ENCODE assay signal across 12 mouse cellular contexts in genomic region chr1:143524522-143524865, GRCm38 (mm10).
DNase-seq lines count a peak whose midpoint lies in the region; ATAC-seq and TF ChIP-seq lines count a peak whose summit lies in the region.
"Had no signal": no experiment of that assay in that cellular context is flagged by ENCODE, and none has a peak within 500 bp of the region (broad histone marks: within the 10 kb centered on the region; RNA-seq: fewer than 3 reads in every experiment).

No protein-coding gene starts in this region.

- H3K27ac ChIP-seq in limb, embryonic 13.5 days, result no peak overlapping the region
- no peak overlapping the region for H3K27ac ChIP-seq in limb, embryonic 10.5 days
- 0 out of 2 replicates have a peak overlapping the region, but pooled peaks have one; percentile 41 for H3K27ac ChIP-seq in heart, embryonic 11.5 days (ENCODE audit: low read depth, low read length)
- H3K27ac ChIP-seq in limb, embryonic 14.5 days (replicated peaks; ENCODE audit: low read depth, low read length), result no peak overlapping the region

- no peak overlapping the region for H3K9ac ChIP-seq in limb, embryonic 13.5 days
- H3K9ac ChIP-seq in heart, embryonic 11.5 days (ENCODE audit: low read depth, low read length), result no peak overlapping the region
- no peak overlapping the region for H3K9ac ChIP-seq in limb, embryonic 14.5 days (ENCODE audit: low read depth, low read length, severe bottlenecking)

- H3K36me3 ChIP-seq in limb, embryonic 13.5 days, result no peaks in the 10 kb centered on the region
- H3K36me3 ChIP-seq in limb, embryonic 10.5 days, result no peaks in the 10 kb centered on the region
- no peaks in the 10 kb centered on the region for H3K36me3 ChIP-seq in heart, embryonic 11.5 days (ENCODE audit: control insufficient read depth, insufficient read depth, low read length)
- no peaks in the 10 kb centered on the region for H3K36me3 ChIP-seq in limb, embryonic 14.5 days (ENCODE audit: control insufficient read depth, insufficient read depth, low read length)

- DNase-seq in limb, embryonic 10.5 days (ENCODE audit: low spot score), result no peak
- peak; percentile 18 to 59 for DNase-seq in gastrocnemius, adult 8-10 months (ENCODE audit: low spot score in 2 of 2)
- DNase-seq in limb, embryonic 14.5 days (ENCODE audit: low spot score), result peak; percentile 35
- DNase-seq in cerebellum, postnatal 25 days, result no peak
- no peak for DNase-seq in kidney, postnatal 14 days
- DNase-seq: adrenal gland, postnatal 36 days; cerebellum, adult 11 months; right cerebral cortex, postnatal 14 days had no signal

- H3K9me3 ChIP-seq in limb, embryonic 13.5 days, result no peaks in the 10 kb centered on the region
- H3K9me3 ChIP-seq in limb, embryonic 10.5 days (replicated peaks), result no peaks in the 10 kb centered on the region
- H3K9me3 ChIP-seq in heart, embryonic 11.5 days (replicated peaks; ENCODE audit: control insufficient read depth, low read length), result no peaks in the 10 kb centered on the region
- H3K9me3 ChIP-seq in limb, embryonic 14.5 days (ENCODE audit: control insufficient read depth, low read length), result no peaks in the 10 kb centered on the region

- no peaks in the 10 kb centered on the region for H3K27me3 ChIP-seq in limb, embryonic 13.5 days
- H3K27me3 ChIP-seq in limb, embryonic 10.5 days (ENCODE audit: low read depth, poor library complexity, severe bottlenecking), result no peaks in the 10 kb centered on the region
- H3K27me3 ChIP-seq in heart, embryonic 11.5 days (ENCODE audit: control insufficient read depth, insufficient read depth, low read length), result no peaks in the 10 kb centered on the region
- no peaks in the 10 kb centered on the region for H3K27me3 ChIP-seq in limb, embryonic 14.5 days (ENCODE audit: control insufficient read depth, insufficient read depth, low read length)

- H3K4me3 ChIP-seq in limb, embryonic 13.5 days, result no peak overlapping the region
- no peak overlapping the region for H3K4me3 ChIP-seq in limb, embryonic 10.5 days
- H3K4me3 ChIP-seq in heart, embryonic 11.5 days (ENCODE audit: low read depth, low read length), result no peak overlapping the region
- no peak overlapping the region for H3K4me3 ChIP-seq in limb, embryonic 14.5 days (replicated peaks; ENCODE audit: low read length)

- WGBS in limb, embryonic 13.5 days, result 51% methylated on average over 5 of the region's 5 CpGs
- 67% methylated on average over 5 of the region's 5 CpGs for WGBS in limb, embryonic 10.5 days
- 39% methylated on average over 5 of the region's 5 CpGs for WGBS in heart, embryonic 11.5 days (ENCODE audit: insufficient replicate concordance)
- WGBS in limb, embryonic 14.5 days, result 45% methylated on average over 5 of the region's 5 CpGs

- TF ChIP-seq POLR2A in limb, embryonic 14.5 days (IDR thresholded peaks at IDR 0.05; ENCODE audit: borderline replicate concordance, extremely low read depth, insufficient read depth, insufficient read length), result no peak

- H3K4me2 ChIP-seq in limb, embryonic 13.5 days (replicated peaks), result no peak overlapping the region
- H3K4me2 ChIP-seq in heart, embryonic 11.5 days, result peak overlapping the region; percentile 31; the same call in 1 of the 2 replicates
- no peak overlapping the region for H3K4me2 ChIP-seq in limb, embryonic 14.5 days (replicated peaks; ENCODE audit: low read depth, low read length, severe bottlenecking)

- H3K4me1 ChIP-seq in limb, embryonic 13.5 days, result no peaks in the 10 kb centered on the region
- H3K4me1 ChIP-seq in limb, embryonic 10.5 days, result no peaks in the 10 kb centered on the region
- H3K4me1 ChIP-seq in heart, embryonic 11.5 days (ENCODE audit: control insufficient read depth, insufficient read depth, low read length), result peaks cover 7% of the 10 kb centered on the region; the same call in 1 of the 2 replicates
- H3K4me1 ChIP-seq in limb, embryonic 14.5 days (ENCODE audit: control insufficient read depth, insufficient read depth, low read length), result no peaks in the 10 kb centered on the region

- peak; percentile 88 for ATAC-seq in limb, embryonic 13.5 days (ENCODE audit: low FRiP score, low read depth)
- 0 out of 2 replicates have a peak, but pooled peaks have one; percentile 46 for ATAC-seq in heart, embryonic 11.5 days (replicated peaks; ENCODE audit: insufficient number of reproducible peaks, low FRiP score, low TSS enrichment)
- ATAC-seq in limb, embryonic 14.5 days (ENCODE audit: low FRiP score, low read depth), result peak; percentile 88
- no peak for ATAC-seq in cerebellum, adult (ENCODE audit: insufficient number of reproducible peaks, low FRiP score, low TSS enrichment)
- ATAC-seq: intestine, postnatal 0 days had no signal

Comparison
In these comparisons a context has a peak if more than half of its experiments do, and no peak if none do; other contexts are left out.
1. DNase-seq: peak in gastrocnemius, adult 8-10 months (2 of 2) and limb, embryonic 14.5 days (single experiment); none in limb, embryonic 10.5 days (single experiment), cerebellum, postnatal 25 days (0 of 2) and kidney, postnatal 14 days (single experiment).